Mouse (Mus musculus) midbrain, embryonic 13.5 days (tissue): ENCODE measurements at regions not wholly inside any gene's neighbourhood (a gene's known extent, or its start where the extent isn't known, plus 50 kb on each side); places are given as distances from the start of the nearest gene placed in this dataset.

Source experiments
- ATAC-seq: fragments of 200-750 bp; cut with Nextera tagmentation; 2 replicates; pipeline ENCODE4 v1.8.0; 2017; ENCODE audit warnings: mild to moderate bottlenecking, moderate TSS enrichment, moderate library complexity
- H3K27ac ChIP-seq: fragments of 300-500 bp; sonication (generic); 2 replicates; pipeline ENCODE4 v1.5.1; 2015; ENCODE audit warnings: inconsistent platforms, mild to moderate bottlenecking, moderate library complexity
- H3K27me3 ChIP-seq: fragments of 300-500 bp; sonication (generic); 2 replicates; pipeline ENCODE4 v1.6.1; 2015; ENCODE audit warnings: mild to moderate bottlenecking, inconsistent platforms
- H3K36me3 ChIP-seq: fragments of 300-500 bp; sonication (generic); 2 replicates; pipeline ENCODE4 v1.6.1; 2015; ENCODE audit warnings: mild to moderate bottlenecking, inconsistent platforms
- H3K4me1 ChIP-seq: fragments of 300-500 bp; sonication (generic); replicated peaks from 2 replicates; pipeline ENCODE4 v1.6.1; 2015; ENCODE audit warnings: inconsistent platforms
- H3K4me2 ChIP-seq: fragments of 300-500 bp; sonication (generic); replicated peaks from 2 replicates; pipeline ENCODE4 v1.6.1; 2015; ENCODE audit warnings: moderate library complexity, mild to moderate bottlenecking, inconsistent platforms
- H3K4me3 ChIP-seq: fragments of 300-500 bp; sonication (generic); replicated peaks from 2 replicates; pipeline ENCODE4 v1.5.1; 2015; ENCODE audit warnings: mild to moderate bottlenecking, inconsistent platforms
- H3K9ac ChIP-seq: fragments of 300-500 bp; sonication (generic); replicated peaks from 2 replicates; pipeline ENCODE4 v1.6.1; 2015; ENCODE audit warnings: mild to moderate bottlenecking, inconsistent platforms
- H3K9me3 ChIP-seq: fragments of 300-500 bp; sonication (generic); 2 replicates; pipeline ENCODE4 v1.6.1; 2016; ENCODE audit warnings: mild to moderate bottlenecking, inconsistent platforms
- WGBS: fragments of 180-500 bp; shearing (Covaris S2); methylation state at CpG from one replicate; pipeline ENCODE4 v1.1.7; 2015; 5-methylcytosine and 5-hydroxymethylcytosine counted together

DNA sequence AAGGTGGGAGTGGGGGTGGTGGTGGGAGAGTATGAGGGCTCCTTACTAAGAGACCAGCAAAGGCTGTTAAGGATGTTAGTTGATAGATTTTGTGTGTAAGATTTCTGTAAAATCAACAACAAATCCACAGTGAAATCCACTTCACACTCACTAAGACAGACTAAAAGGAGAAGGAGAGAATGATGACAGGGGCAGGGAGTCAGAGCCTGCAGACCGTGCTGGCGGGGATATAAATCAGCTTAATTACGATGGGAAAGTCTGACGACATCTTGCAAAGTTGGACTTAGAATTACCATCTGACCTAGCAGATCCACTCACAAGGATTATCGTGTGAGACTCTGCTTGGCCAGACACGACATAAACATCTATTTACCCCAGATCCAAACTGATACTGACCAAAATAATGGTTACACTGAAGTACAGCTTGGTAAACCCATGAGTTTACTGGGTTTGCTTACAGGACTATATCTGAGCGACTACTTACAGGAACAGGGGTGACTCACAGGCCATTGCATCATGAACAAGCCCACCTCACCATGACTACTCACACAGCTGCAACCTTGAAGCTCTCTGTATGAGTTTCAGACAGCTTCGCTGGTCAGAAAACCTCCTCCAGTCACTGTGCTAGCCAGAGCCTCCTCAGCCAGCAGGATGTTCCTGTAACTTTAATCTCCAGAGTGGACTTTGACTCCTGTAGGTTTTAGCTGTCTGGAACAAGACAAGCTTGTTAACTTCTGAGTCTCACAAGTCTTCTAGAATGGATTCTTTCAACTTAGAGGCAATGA, 50.5 kb upstream of the Ednra start:
- no peaks in the 10 kb centered on the region for H3K36me3 ChIP-seq
- no peaks in the 10 kb centered on the region for H3K9me3 ChIP-seq
- no peak overlapping the region for H3K4me3 ChIP-seq
- no peaks in the 10 kb centered on the region for H3K27me3 ChIP-seq
- no peak for ATAC-seq
- H3K27ac ChIP-seq: no peak overlapping the region
- 87% methylated on average over 8 of the region's 8 CpGs for WGBS
- no peak overlapping the region for H3K9ac ChIP-seq
- peaks cover 4% of the 10 kb centered on the region; the same call in 1 of the 2 replicates for H3K4me1 ChIP-seq
- no peak overlapping the region for H3K4me2 ChIP-seq

- Histone ChIP-seq H3K27ac (no peak overlapping the region), H3K36me3 (no peaks in the 10 kb centered on the region), H3K9ac (no peak overlapping the region), H3K4me1 (peaks cover 4% of the 10 kb centered on the region; the same call in 1 of the 2 replicates), H3K9me3 (no peaks in the 10 kb centered on the region), H3K27me3 (no peaks in the 10 kb centered on the region), H3K4me2 (no peak overlapping the region), H3K4me3 (no peak overlapping the region)
- ATAC-seq: no peak
- WGBS: 94% methylated on average over 3 of the region's 3 CpGs
Measured at GRCm38 (mm10) chr8:77775526-77775925, 51.3 kb upstream of the Ednra start.

DNA sequence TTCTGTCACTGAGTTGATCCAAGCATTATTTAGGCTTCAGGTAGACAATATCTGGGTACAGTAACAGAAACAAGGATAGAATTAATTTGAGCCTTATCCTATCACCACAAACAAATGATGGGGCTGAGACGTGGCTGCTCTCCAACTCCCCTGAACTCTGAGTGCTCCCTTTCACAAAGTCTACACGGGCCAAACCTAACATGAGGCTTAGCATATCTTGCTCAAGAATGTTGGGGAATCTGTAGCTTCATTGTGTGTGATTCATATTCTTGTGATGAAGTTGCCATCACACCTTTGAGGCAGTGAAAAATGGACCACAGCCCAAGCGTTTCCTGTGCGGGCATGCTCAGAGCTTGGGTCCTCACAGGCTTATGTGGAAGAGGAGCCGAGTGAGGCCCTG, 53.3 kb upstream of the Ednra start:
- no peak for ATAC-seq
- no peaks in the 10 kb centered on the region for H3K27me3 ChIP-seq
- H3K4me2 ChIP-seq: no peak overlapping the region

GRCm38 (mm10) chr8:77785676-77786255, 61.5 kb upstream of the Ednra start:
- no peak overlapping the region for H3K27ac ChIP-seq
- no peak for ATAC-seq
- H3K36me3 ChIP-seq: no peaks in the 10 kb centered on the region
- H3K27me3 ChIP-seq: no peaks in the 10 kb centered on the region
- H3K4me2 ChIP-seq: no peak overlapping the region
- no peak overlapping the region for H3K4me3 ChIP-seq
- H3K4me1 ChIP-seq: no peaks in the 10 kb centered on the region
- H3K9ac ChIP-seq: no peak overlapping the region
- no peaks in the 10 kb centered on the region for H3K9me3 ChIP-seq
- 93% methylated on average over 4 of the region's 4 CpGs for WGBS

More for the DNA sequence above, 53.3 kb upstream of the Ednra start:
- H3K9ac ChIP-seq: no peak overlapping the region
- no peak overlapping the region for H3K27ac ChIP-seq
- H3K36me3 ChIP-seq: no peaks in the 10 kb centered on the region
- H3K4me1 ChIP-seq: no peaks in the 10 kb centered on the region
- no peak overlapping the region for H3K4me3 ChIP-seq
- WGBS: 84% methylated on average over 5 of the region's 5 CpGs
- no peaks in the 10 kb centered on the region for H3K9me3 ChIP-seq

DNA sequence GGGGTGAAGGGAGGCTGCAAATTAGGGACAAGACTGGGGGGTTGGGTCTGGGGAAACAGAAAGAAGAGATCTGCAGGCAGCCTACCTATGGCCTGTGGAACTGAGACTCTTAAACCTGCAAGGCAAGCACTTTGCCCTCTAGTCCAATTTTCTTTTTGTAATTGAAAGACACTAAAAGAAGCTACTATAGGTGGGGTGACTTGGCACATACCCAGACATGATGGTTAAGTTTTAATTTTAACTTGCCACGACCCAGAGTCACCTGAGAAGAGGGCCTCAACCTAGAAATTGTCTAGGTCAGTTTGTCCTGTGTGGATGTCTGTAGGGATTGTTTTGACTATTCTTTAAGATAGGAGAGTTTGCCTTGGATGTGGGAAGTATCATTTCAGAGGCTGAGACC, 70.6 kb upstream of the Ednra start:
- no peak overlapping the region for H3K4me3 ChIP-seq
- 57% methylated on average over 1 of the region's 1 CpGs for WGBS
- H3K9ac ChIP-seq: no peak overlapping the region
- H3K36me3 ChIP-seq: no peaks in the 10 kb centered on the region
- H3K4me2 ChIP-seq: no peak overlapping the region
- no peak overlapping the region for H3K27ac ChIP-seq
- no peaks in the 10 kb centered on the region for H3K27me3 ChIP-seq
- ATAC-seq: no peak
- H3K9me3 ChIP-seq: no peaks in the 10 kb centered on the region
- no peaks in the 10 kb centered on the region for H3K4me1 ChIP-seq

DNA sequence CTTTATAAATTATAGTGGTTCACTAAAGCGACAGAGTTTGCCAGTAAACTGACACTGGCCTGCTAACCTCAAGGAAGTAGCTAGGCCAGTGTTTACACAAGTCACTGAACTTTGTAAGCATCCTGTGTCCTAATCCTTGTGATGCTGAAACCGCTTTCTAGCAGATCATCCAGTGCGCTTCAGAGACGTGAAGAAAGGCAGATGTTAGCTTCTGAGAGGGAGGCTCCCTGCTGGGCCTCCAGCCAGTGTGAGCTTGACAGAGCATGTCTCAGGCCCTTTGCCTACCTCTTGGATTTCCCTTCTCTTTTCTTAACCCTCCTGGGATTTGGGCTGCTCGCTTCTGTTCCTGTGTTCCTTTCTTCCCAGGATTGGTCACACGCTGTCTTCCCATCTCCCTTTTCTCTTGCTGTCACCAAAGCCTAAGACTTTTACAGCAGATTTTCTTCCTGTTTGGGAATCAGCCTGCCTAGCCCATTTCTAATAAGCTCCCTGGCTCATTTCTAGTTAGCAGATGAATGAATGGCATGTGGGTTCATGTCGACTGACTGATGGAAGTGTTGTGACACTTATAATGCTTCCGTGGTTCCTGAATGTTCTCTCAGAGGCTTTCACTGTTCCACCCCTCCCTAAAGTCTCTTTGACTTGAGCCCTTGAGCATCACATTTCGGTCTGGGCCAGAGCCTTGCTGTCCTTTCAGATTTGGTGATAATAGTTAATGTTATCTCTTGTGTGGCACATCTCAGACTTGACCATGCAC, 79.1 kb upstream of the Ednra start:
- no peaks in the 10 kb centered on the region for H3K9me3 ChIP-seq
- H3K36me3 ChIP-seq: no peaks in the 10 kb centered on the region
- WGBS: 75% methylated on average over 9 of the region's 9 CpGs
- no peak overlapping the region for H3K9ac ChIP-seq
- H3K27ac ChIP-seq: no peak overlapping the region
- H3K27me3 ChIP-seq: no peaks in the 10 kb centered on the region
- H3K4me3 ChIP-seq: no peak overlapping the region
- ATAC-seq: no peak
- H3K4me2 ChIP-seq: no peak overlapping the region
- no peaks in the 10 kb centered on the region for H3K4me1 ChIP-seq

- no peak for ATAC-seq
- no peaks in the 10 kb centered on the region for H3K9me3 ChIP-seq
- H3K4me2 ChIP-seq: no peak overlapping the region
- H3K4me3 ChIP-seq: no peak overlapping the region
- no peaks in the 10 kb centered on the region for H3K27me3 ChIP-seq
- whole genome bisulfite sequencing: 92% methylated on average over 6 of the region's 6 CpGs
- no peaks in the 10 kb centered on the region for H3K4me1 ChIP-seq
- no peak overlapping the region for H3K9ac ChIP-seq
- H3K36me3 ChIP-seq: no peaks in the 10 kb centered on the region
- H3K27ac ChIP-seq: no peak overlapping the region
Measured at GRCm38 (mm10) chr8:77804536-77804935, 80.3 kb upstream of the Ednra start.

GRCm38 (mm10) chr8:77804956-77805355, 80.7 kb upstream of the Ednra start:
- no peak overlapping the region for H3K27ac ChIP-seq
- ATAC-seq: no peak
- no peak overlapping the region for H3K4me3 ChIP-seq
- no peaks in the 10 kb centered on the region for H3K36me3 ChIP-seq
- H3K9me3 ChIP-seq: no peaks in the 10 kb centered on the region
- no peak overlapping the region for H3K9ac ChIP-seq
- no peak overlapping the region for H3K4me2 ChIP-seq
- H3K27me3 ChIP-seq: no peaks in the 10 kb centered on the region
- no peaks in the 10 kb centered on the region for H3K4me1 ChIP-seq
- 81% methylated on average over 4 of the region's 4 CpGs for WGBS

DNA sequence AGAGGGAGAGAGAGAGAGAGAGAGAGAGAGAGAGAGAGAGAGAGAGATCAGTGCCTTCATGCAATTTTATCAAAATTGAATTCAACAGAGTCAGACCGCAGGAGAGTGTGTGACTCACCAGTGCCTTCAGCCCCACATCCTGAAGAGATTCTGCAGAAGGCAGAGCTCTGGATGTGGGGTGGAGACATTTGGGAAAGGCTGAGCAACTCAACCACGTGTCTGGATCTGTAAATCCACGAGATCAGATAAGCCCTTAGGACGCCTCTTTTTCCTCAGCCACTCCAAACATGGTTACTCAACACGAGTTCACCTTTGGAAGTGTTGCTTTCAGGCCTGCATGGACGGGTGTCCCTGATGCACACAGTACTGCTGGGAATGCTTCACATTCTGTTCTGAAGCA, 81.4 kb upstream of the Ednra start:
- H3K27ac ChIP-seq: no peak overlapping the region
- H3K27me3 ChIP-seq: no peaks in the 10 kb centered on the region
- WGBS: 84% methylated on average over 6 of the region's 6 CpGs
- no peak overlapping the region for H3K9ac ChIP-seq
- ATAC-seq: no peak
- H3K36me3 ChIP-seq: no peaks in the 10 kb centered on the region
- no peak overlapping the region for H3K4me2 ChIP-seq
- no peaks in the 10 kb centered on the region for H3K9me3 ChIP-seq
- H3K4me1 ChIP-seq: no peaks in the 10 kb centered on the region
- no peak overlapping the region for H3K4me3 ChIP-seq

GRCm38 (mm10) chr8:77814796-77815647, 90.8 kb upstream of the Ednra start:
- H3K4me3 ChIP-seq: no peak overlapping the region
- H3K9me3 ChIP-seq: no peaks in the 10 kb centered on the region
- no peaks in the 10 kb centered on the region for H3K4me1 ChIP-seq
- H3K9ac ChIP-seq: no peak overlapping the region
- ATAC-seq: no peak
- no peaks in the 10 kb centered on the region for H3K36me3 ChIP-seq
- H3K4me2 ChIP-seq: no peak overlapping the region
- WGBS: 59% methylated on average over 12 of the region's 12 CpGs
- H3K27me3 ChIP-seq: no peaks in the 10 kb centered on the region
- no peak overlapping the region for H3K27ac ChIP-seq

DNA sequence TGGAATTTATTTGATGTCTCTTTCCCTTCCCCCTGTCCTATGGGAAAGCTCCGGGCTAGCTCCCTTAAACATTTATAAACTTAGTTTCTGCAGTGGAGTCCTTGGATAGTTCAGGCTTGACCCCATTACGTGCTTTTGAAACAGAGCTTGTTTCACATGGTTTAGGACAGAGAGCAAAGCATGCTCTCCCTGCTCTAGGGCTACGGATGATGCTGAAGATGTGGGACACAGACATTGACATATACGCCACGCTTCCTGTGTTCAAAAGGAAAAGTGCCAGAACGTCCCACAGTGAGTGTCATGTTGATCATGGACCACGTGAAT, 91.3 kb upstream of the Ednra start:
- Histone ChIP-seq H3K4me1 (no peaks in the 10 kb centered on the region), H3K9me3 (no peaks in the 10 kb centered on the region), H3K4me3 (no peak overlapping the region), H3K4me2 (no peak overlapping the region), H3K27me3 (no peaks in the 10 kb centered on the region), H3K27ac (no peak overlapping the region), H3K9ac (no peak overlapping the region), H3K36me3 (no peaks in the 10 kb centered on the region)
- 66% methylated on average over 7 of the region's 7 CpGs for WGBS
- ATAC-seq: no peak

GRCm38 (mm10) chr8:77816217-77816616, 92.0 kb upstream of the Ednra start:
- ATAC-seq: no peak
- no peak overlapping the region for H3K4me2 ChIP-seq
- H3K27ac ChIP-seq: no peak overlapping the region
- H3K4me1 ChIP-seq: no peaks in the 10 kb centered on the region
- 94% methylated on average over 4 of the region's 4 CpGs for WGBS
- H3K9me3 ChIP-seq: no peaks in the 10 kb centered on the region
- H3K4me3 ChIP-seq: no peak overlapping the region
- H3K27me3 ChIP-seq: no peaks in the 10 kb centered on the region
- H3K36me3 ChIP-seq: no peaks in the 10 kb centered on the region
- H3K9ac ChIP-seq: no peak overlapping the region
